15 mouse cellular contexts compared by ENCODE assay signal in the genomic region with DNA sequence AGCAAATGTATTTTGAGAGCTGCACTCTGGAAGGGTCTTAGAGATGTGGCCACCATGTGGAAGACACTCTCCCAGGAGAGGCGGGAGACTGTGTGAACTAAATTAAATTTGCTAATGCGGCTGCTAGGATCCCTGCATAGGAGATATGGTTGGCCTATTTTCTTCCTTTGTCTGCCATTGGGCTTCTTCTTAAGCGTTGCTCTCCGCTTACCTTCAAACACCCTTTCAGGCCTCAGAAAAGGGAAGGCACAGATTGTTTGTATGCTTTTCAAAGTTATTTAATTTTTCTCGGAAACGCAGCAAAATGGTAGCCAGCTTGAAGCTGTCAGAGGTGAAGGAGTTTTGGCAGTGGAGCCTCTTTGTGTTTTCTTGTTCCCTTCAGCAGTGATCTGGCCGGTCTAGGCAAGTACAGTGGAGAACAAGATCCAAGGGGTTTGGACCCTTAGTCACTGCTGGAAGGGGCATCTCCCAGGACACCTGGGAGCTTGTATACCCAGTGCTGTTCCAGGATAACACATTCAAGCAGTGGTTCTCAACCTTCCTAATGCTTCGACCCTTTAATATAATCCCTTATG. TPM values are rescaled to one million over a fixed set of nuclear protein-coding genes. Genes with fewer than 3 reads are reported as not detected.
DNase-seq lines count a peak whose midpoint lies in the region; ATAC-seq and TF ChIP-seq lines count a peak whose summit lies in the region.
"Had no signal": no experiment of that assay in that cellular context is flagged by ENCODE, and none has a peak within 500 bp of the region (broad histone marks: within the 10 kb centered on the region; RNA-seq: fewer than 3 reads in every experiment).

No protein-coding gene starts in this region.

- ATAC-seq in lung, embryonic 14.5 days (ENCODE audit: insufficient read depth) = no peak
- ATAC-seq in midbrain, embryonic 14.5 days (ENCODE audit: low FRiP score, low TSS enrichment) = no peak

- H3K27ac ChIP-seq in lung, embryonic 14.5 days (ENCODE audit: low read depth) = 0 out of 2 replicates have a peak overlapping the region, but pooled peaks have one; percentile 31
- H3K27ac ChIP-seq in midbrain, embryonic 14.5 days (replicated peaks; ENCODE audit: low read depth, low read length) = peak overlapping the region; percentile 63
- H3K27ac ChIP-seq: macrophage had no signal

- H3K9me3 ChIP-seq in lung, embryonic 14.5 days (ENCODE audit: low read depth, low read length) = no peaks in the 10 kb centered on the region
- H3K9me3 ChIP-seq in midbrain, embryonic 14.5 days (ENCODE audit: control insufficient read depth, low read length) = no peaks in the 10 kb centered on the region

- H3K27me3 ChIP-seq in lung, embryonic 14.5 days (ENCODE audit: insufficient read depth, low read length) = no peaks in the 10 kb centered on the region
- H3K27me3 ChIP-seq in midbrain, embryonic 14.5 days (ENCODE audit: control insufficient read depth, insufficient read depth, low read length) = no peaks in the 10 kb centered on the region

- TF ChIP-seq CTCF in lung, embryonic 14.5 days (IDR thresholded peaks at IDR 0.05; ENCODE audit: low read depth) = no peak

- 0 out of 2 replicates have a peak, but pooled peaks cover 3% of the 10 kb centered on the region for H3K4me1 ChIP-seq in lung, embryonic 14.5 days (ENCODE audit: insufficient read depth)
- peaks cover 6% of the 10 kb centered on the region for H3K4me1 ChIP-seq in midbrain, embryonic 14.5 days (ENCODE audit: control insufficient read depth, insufficient read depth, low read length)

- H3K4me2 ChIP-seq in lung, embryonic 14.5 days = no peak overlapping the region
- no peak overlapping the region for H3K4me2 ChIP-seq in midbrain, embryonic 14.5 days (ENCODE audit: low read length)
- H3K4me2 ChIP-seq: liver, embryonic 11.5 days had no signal

- no peaks in the 10 kb centered on the region for H3K36me3 ChIP-seq in lung, embryonic 14.5 days (ENCODE audit: insufficient read depth)
- no peaks in the 10 kb centered on the region for H3K36me3 ChIP-seq in midbrain, embryonic 14.5 days (ENCODE audit: control insufficient read depth, insufficient read depth, low read length)

- H3K4me3 ChIP-seq in lung, embryonic 14.5 days (ENCODE audit: low read depth, low read length) = no peak overlapping the region
- no peak overlapping the region for H3K4me3 ChIP-seq in midbrain, embryonic 14.5 days (replicated peaks; ENCODE audit: low read depth, low read length)

- intact Hi-C loops in heart, postnatal 10 days (cut with DNase I) = loop anchor here (10.0 kb wide), 1 partner anchor 111 kb away; a partner anchor contains a TSS

- DNase-seq in heart, postnatal 10 days = peak; percentile 55 to 59
- DNase-seq in heart, adult 8-10 months (ENCODE audit: low spot score) = no peak
- DNase-seq in lung, embryonic 14.5 days = peak; percentile 52
- no peak for DNase-seq in lung, postnatal 10 days
- peak; percentile 39 for DNase-seq in heart, postnatal 4 days
- DNase-seq in midbrain, embryonic 14.5 days = peak; percentile 57
- DNase-seq in cerebellum, adult 11 months = no peak
- DNase-seq: adrenal gland, postnatal 14 days; gastrocnemius, postnatal 10 days; kidney, adult 11 months; thymus, adult 18-20 months had no signal

- H3K9ac ChIP-seq in lung, embryonic 14.5 days = no peak overlapping the region
- no peak overlapping the region for H3K9ac ChIP-seq in midbrain, embryonic 14.5 days (replicated peaks; ENCODE audit: low read length)

- WGBS in lung, embryonic 14.5 days = 56% methylated on average over 8 of the region's 8 CpGs
- 58% methylated on average over 8 of the region's 8 CpGs for WGBS in midbrain, embryonic 14.5 days

RNA-seq across cellular contexts. Expression of a gene that starts 2.8 kb away (rescaled TPM):
- total RNA-seq in heart, postnatal 10 days (2021) = under 1 TPM; 0.24 to 0.47 TPM
- not detected for total RNA-seq in heart, adult 8-10 months (2022)
- 0.70 and 1.2 TPM in 2 replicates for polyA plus RNA-seq in lung, embryonic 14.5 days (2014; fragmentation: Nextera tagmentation; extraction: Ambion mirVana)
- under 1 TPM in 1 of 2 experiments, not detected in 1; 0.25 TPM for total RNA-seq in heart, postnatal 4 days (2021)
- polyA plus RNA-seq in midbrain, embryonic 14.5 days (2014; fragmentation: Nextera tagmentation; extraction: Ambion mirVana) = 0.36 TPM in 1 of 2 replicates, not detected in the other
- total RNA-seq: adrenal gland, postnatal 14 days; MEL had no signal
- polyA plus RNA-seq: macrophage had no signal

RNA-seq across cellular contexts. Expression of a gene that starts 28.0 kb away (rescaled TPM):
- under 1 TPM; 0.27 to 0.31 TPM for total RNA-seq in heart, postnatal 10 days (2021)
- under 1 TPM in 3 of 4 experiments, not detected in 1; 0.11 to 0.25 (median 0.16) TPM for total RNA-seq in heart, adult 8-10 months (2022)
- polyA plus RNA-seq in lung, embryonic 14.5 days (2014; fragmentation: Nextera tagmentation; extraction: Ambion mirVana) = 1.5 TPM in 2 replicates
- total RNA-seq in heart, postnatal 4 days (2021) = under 1 TPM; 0.36 to 0.60 TPM
- polyA plus RNA-seq in midbrain, embryonic 14.5 days (2014; fragmentation: Nextera tagmentation; extraction: Ambion mirVana) = not detected in 2 replicates
- total RNA-seq: MEL had no signal
- polyA plus RNA-seq: heart, embryonic 14.5 days; liver, embryonic 11.5 days; macrophage had no signal

Comparison
In these comparisons a context has a peak if more than half of its experiments do, and no peak if none do; other contexts are left out.
1. DNase-seq: peak in heart, postnatal 10 days (2 of 2), lung, embryonic 14.5 days (single experiment), heart, postnatal 4 days (single experiment) and midbrain, embryonic 14.5 days (single experiment); none in heart, adult 8-10 months (single experiment), lung, postnatal 10 days (single experiment) and cerebellum, adult 11 months (single experiment).